Mouse (Mus musculus) spleen, postnatal 14 days (tissue): ENCODE data around the gene Ngef.

Experiments used
- DNase-seq, 2 experiments: peaks; one replicate each; pipeline ENCODE4 v3.0.0; 2021 to 2022; ENCODE audit warnings: low spot score in 2 of 2

The Ngef gene

DNA sequence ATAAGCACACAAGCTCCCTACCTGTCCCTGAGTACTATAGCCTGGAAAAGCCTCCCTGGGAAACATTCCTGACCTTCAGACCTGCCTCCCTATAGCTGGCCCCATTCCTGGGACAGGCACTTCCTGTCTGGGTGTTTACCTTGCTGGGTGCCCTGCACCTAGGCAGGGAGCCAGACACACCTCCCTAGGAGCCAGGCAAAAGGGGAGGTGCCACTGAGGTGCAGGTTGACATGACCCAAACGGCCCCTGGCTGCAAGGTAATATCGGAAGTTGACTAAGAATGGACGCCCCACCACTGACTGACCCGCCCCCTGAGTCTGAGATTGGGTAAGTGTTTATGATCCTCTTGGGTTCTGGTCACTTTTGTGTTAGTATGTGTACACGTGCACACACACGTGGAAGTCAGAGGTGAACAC is at the start of gene Ngef:
Ngef (minus strand) TSS at position 71 of the 416 bp plus-strand sequence.
- no peak for DNase-seq

DNA sequence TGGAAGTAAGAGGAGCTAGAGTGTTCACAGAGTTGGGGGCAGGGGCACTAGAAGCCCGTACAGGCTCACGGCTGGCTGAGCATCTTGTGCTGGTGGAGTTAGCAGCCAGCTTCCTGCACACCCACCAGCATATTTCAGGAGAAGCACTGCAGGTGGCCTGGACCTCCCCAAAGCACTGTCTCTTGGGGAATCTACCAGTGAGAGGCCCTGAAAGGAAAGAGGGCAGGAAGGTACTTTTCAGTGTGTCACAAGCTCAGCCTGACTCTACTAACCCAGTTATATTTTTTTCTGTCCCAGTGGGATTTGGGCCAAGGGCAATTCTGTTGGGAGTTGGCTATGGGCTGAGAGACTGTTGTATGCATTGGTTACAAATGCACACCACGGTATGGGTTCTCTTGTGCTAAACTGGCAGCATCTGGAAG is 48.2 kb upstream of the Ngef start:
- DNase-seq, result no peak

GRCm38 (mm10) chr1:87621146-87621857 is 47.6 kb upstream of the Ngef start:
- DNase-seq, result no peak

GRCm38 (mm10) chr1:87620693-87621092 is 47.0 kb upstream of the Ngef start:
- DNase-seq, result no peak

GRCm38 (mm10) chr1:87620211-87620668 is 46.6 kb upstream of the Ngef start, which contains the start of gene Inpp5d:
Gene Inpp5d, plus strand, starts transcription at chr1:87620312.
- peak; percentile 41 to 50 for DNase-seq

DNA sequence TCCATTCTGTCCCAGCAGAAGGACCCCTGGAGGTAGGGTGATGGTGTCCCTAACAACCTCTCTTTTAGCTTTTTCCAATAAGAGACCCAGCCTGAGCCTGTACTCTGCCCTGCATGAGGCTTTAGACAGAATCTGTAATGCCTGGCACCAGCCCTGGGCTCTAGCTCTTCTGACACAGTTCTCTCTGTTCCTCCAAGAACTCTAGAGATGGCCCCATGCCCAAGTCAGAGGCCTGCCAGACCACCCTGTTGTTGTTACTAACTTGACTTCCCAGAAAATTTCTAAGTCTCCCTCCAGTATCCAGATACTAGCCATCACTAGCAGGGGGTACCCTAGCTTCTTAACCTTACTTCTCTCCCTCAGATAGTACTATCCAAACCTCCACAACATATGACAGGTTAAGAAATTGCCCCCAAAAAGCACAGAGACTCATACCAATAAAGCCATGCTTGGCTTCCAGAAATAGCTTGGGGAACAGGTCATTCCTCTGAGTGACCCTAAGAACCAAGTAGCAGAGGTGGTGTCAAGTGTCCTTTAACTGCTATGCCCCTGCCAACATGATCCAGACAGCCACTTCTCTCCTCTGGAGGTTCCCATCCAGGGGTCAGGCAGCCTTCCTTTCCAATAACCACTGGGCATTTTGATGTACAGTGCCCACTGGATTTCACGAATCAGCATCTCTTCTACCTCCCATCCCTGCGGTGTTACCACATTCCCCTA is 41.1 kb upstream of the Ngef start:
- DNase-seq, result no peak

- peak; percentile 61 to 81 for DNase-seq
Measured at GRCm38 (mm10) chr1:87608416-87609046, 34.9 kb upstream of the Ngef start.

DNA sequence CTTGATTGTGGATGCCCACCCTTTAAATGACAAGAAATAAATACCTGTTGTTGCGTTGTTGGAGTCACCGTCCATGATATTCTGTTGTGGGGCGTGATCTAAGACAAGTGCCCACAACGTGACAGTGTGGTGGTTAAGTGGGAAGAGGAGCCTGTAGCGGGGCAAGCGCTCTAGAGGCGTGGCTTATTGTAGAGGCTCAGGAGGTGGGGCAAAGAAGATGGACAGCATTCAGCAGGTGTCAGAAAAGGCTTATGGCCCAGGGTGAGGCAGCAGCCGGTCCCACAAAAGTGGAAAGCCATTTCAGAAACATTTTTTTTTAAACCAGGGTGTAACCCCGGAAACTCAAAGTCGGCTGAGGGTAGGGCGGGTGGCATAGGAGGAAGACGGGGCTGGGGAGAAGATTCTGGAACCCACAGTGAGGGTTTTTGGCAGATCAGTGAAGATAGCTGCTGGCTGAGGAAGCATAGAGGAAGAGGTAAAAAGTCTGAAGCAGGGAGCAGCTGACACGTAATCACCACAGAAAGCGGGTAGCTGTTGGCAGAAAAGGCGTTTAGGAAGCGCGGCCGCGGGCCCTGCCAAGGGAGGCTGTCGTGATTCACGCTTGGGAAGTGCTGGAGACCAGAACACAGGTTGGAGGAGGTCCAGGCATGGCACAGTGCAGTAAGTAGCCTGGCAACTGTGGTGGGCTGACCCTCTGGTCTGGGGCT is 33.9 kb upstream of the Ngef start:
- DNase-seq, result no peak

- no peak for DNase-seq
Measured at GRCm38 (mm10) chr1:87605296-87605695, 31.6 kb upstream of the Ngef start.

DNA sequence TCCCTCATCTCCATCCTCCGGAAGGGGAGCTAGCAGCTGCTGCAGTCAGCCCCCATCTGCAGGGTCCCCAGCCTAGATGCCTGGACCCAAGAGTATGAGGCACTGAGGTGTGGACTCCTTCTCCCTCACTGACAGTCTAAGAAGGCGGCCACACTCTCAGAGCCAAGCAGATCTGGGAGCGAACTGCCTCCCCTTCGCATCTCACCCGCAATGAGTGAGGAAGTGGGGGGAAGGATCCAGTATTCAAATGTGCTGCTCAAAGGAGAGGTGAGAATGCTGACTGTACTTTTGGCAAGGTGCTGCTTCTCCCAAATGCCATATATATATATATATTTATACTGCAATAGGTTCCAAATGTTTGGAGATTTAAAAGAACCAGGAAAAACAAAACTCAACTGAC is 29.7 kb upstream of the Ngef start:
- no peak for DNase-seq

DNA sequence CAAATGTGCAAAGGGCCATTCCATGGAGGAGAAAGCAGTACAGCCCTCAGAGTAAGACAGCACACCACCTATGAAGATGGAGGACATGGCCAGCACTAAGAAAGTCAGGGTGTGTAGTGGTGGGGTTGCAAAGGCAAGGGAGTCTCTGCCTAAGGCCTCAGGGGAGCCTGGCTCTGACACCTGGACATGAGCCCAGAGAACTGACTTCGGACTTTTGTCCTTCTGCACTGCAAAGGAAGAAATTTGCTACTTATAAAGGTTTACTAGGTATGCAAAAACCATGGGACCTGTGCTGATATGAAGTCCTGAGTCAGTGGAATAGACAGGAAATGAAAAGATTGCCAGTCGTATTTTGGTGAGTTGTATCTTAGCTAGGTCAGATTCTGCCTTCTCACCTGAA is 28.1 kb upstream of the Ngef start:
- DNase-seq, result no peak

DNA sequence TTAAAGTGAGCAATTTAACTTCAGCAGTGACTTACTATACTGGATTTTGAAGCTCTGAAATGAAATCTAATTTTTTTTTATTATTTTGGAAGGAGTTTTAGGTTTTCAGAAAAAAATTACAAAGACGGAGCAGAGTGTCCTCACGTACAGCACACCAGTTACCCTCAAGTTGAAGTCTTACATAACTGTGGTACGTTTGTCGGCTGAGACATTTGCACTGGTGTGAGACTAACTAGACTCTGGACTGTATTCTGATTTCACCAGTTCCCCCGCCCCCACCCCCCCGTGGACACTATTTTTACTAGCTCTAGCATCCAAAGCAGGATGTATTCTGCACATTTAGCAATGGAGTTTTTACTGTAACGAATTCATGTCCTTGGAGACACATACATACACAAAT is 26.9 kb upstream of the Ngef start:
- no peak for DNase-seq

- peak in 1 of 2 experiments; percentile 4 for DNase-seq
Measured at GRCm38 (mm10) chr1:87594671-87595070, 21.0 kb upstream of the Ngef start.

- DNase-seq, result no peak
Measured at GRCm38 (mm10) chr1:87594261-87594660, 20.6 kb upstream of the Ngef start.

GRCm38 (mm10) chr1:87589980-87590379 is 16.3 kb upstream of the Ngef start:
- no peak for DNase-seq

DNA sequence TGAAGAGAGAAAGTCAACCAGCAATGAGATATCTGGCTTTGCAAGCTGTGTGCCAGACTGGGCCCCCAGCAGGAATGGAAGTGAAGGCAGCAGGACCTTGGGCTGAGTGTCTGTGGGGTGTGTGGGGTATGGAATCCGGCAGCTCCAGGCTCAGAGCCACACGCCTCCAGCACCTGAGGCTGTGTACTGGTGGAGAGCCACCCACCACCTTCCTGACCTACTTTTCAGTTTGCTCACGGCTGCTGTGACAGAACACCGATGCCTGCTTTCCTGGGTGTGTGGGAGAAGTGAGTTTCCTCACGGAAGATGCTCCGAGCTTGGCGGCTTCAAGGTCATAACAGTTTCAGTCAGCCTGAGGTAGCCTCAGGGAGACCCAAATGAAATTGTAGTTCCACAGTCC is 15.5 kb upstream of the Ngef start:
- DNase-seq, result peak in 1 of 2 experiments; percentile 3

- DNase-seq, result no peak
Measured at GRCm38 (mm10) chr1:87580824-87581223, 7.2 kb upstream of the Ngef start.

GRCm38 (mm10) chr1:87578965-87579364 is 5.3 kb upstream of the Ngef start:
- no peak for DNase-seq

DNA sequence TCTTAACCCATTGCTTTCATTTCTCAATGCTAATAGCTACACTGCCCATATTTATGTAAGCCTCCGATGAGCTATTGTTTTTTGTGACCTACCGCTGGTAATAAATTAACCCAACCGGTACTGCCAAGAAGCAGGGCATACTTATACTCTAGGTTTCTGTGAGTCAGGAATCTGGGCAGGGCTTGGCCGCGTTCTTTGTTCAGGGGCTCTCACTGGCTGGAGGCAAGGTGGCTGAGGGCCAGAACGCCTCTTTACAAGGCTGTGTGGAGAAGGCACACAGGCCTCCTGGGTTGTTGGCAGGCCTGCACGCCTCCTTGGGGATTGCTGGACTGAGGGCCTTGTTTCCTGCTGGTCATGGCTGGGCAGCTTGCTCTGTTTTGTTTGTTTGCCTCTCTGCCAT is 1.1 kb upstream of the Ngef start:
- DNase-seq, result no peak

DNA sequence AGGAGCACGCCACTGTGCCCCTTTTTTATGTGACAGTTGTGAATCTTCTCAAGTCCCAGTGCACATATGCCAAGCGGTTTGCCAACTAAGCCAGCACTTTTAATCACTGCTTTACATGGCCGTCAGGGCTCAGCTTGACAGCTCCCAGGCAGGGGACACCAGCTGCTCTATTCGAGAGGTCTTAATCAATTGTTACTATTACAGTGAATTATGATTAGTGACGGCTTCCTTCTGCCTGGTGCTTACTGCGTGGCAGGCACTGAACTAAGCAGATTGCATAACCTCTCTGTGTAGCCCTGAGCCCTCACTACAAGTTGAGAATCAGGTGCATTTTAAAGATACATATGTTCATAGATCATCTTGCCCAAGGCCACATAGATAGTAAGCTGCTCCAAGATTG is 683 bp upstream of the Ngef start:
- no peak for DNase-seq

DNA sequence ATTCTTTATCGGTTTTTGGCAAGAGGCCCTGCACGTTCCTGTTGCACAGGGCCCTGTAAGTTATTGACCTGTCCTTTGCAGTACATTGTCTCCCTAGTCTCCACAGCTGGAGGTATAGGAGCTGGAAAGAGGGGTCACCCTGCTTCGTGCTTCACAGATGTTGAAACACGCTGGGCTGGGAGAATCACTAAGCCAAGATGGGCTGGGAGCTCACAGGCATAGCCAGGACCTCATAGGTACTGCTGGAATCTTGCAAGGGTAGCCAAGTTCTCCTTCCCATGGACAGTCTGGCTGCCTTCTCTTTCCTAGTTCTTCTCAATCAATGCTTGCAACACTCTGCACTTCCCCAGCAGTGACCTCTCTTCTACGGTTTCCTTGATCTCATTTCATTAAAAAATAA is 409 bp downstream of the Ngef start:
- no peak for DNase-seq

DNA sequence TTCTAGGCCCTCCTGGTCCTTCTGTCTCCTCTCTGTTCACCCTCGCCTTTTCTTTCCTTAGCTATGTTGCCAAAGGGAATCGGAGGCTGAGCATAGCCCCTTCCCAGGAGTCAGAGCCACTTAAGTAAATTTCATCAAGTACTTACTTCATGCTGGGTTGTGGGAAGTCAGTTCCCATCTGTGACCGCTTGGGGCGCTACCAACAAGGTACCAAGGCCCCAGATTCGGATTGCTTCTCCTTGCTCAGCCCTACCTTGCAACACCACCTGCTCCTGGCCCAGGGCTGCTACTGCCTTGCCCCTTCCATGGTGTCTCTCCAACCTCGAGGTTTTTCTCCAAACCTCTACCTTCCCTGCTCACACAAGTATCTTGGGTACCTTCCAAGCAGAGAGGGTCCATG is 5.3 kb downstream of the Ngef start:
- DNase-seq, result peak in 1 of 2 experiments; percentile 25
